Mouse (Mus musculus): ENCODE data around the gene Tead1. TPM values are rescaled to one million over a fixed set of nuclear protein-coding genes. Genes with fewer than 3 reads are reported as not detected.

Tead1 gene
- polyA plus RNA-seq, 1 experiment: 2.1 TPM

DNA sequence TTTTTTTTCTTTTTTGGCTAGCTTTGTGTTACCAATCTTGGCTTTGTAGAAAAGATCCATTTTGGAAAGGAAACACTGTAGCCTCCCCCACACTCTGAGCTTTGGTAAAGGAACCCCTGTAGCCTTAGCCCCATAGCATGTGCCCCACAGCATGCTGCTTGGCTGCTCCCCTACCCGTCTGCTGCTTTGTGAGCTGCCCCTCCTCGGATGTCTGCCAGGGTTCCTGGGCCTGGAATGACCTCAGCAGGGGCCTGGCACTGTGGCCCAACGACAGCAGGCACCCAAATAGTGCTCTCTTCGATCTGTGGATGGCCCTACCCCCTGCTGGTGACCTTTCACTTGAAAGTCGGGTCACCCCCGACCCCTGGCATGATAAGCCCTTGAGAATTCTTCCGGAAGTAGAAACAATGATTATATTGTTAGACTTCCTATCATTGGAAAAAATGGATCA lies 177.0 kb downstream of the Tead1 start:
- Histone ChIP-seq H3K4me3 (ENCODE audit: control insufficient read depth, low read depth, low read length) (no peak overlapping the region), H3K27ac (ENCODE audit: control insufficient read depth, insufficient read depth, low read depth, low read length) (no peak overlapping the region), H3K27me3 (ENCODE audit: control insufficient read depth, insufficient read depth, low read length) (no peaks in the 10 kb centered on the region), H3K4me1 (ENCODE audit: control insufficient read depth, insufficient read depth, low read length) (no peaks in the 10 kb centered on the region), H3K36me3 (ENCODE audit: control insufficient read depth, insufficient read depth, low read length) (no peaks in the 10 kb centered on the region)
- no peak for TF ChIP-seq POLR2A (IDR thresholded peaks at IDR 0.05; ENCODE audit: control insufficient read depth, low read depth, low read length)
- no peak for TF ChIP-seq CTCF (IDR thresholded peaks at IDR 0.05; ENCODE audit: control insufficient read depth, insufficient read depth, insufficient replicate concordance, low read depth, low read length)

DNA sequence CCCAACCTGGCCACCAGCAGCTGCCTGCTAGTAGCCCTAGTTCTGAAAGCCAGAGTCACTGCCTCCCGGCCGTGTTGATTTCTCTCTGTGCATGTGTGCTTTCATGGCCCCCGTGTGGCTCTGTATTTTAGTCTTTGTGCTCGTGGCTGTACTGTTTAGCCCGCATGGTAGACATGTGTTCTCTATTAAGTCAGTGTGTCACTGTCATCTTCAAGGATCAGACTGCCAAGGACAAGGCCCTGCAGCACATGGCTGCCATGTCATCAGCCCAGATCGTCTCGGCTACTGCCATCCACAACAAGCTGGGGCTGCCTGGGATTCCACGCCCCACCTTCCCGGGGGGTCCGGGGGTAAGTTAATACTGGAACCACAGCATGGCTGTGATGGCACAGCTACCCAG lies 177.5 kb downstream of the Tead1 start:
- no peaks in the 10 kb centered on the region for H3K4me1 ChIP-seq (ENCODE audit: control insufficient read depth, insufficient read depth, low read length)
- TF ChIP-seq POLR2A (IDR thresholded peaks at IDR 0.05; ENCODE audit: control insufficient read depth, low read depth, low read length): no peak
- no peak for TF ChIP-seq CTCF (IDR thresholded peaks at IDR 0.05; ENCODE audit: control insufficient read depth, insufficient read depth, insufficient replicate concordance, low read depth, low read length)

GRCm38 (mm10) chr7:112859887-112860286 lies 180.8 kb downstream of the Tead1 start:
- Histone ChIP-seq H3K4me3 (ENCODE audit: control insufficient read depth, low read depth, low read length) (no peak overlapping the region), H3K4me1 (ENCODE audit: control insufficient read depth, insufficient read depth, low read length) (no peaks in the 10 kb centered on the region), H3K27ac (ENCODE audit: control insufficient read depth, insufficient read depth, low read depth, low read length) (no peak overlapping the region), H3K27me3 (ENCODE audit: control insufficient read depth, insufficient read depth, low read length) (no peaks in the 10 kb centered on the region), H3K36me3 (ENCODE audit: control insufficient read depth, insufficient read depth, low read length) (no peaks in the 10 kb centered on the region)
- TF ChIP-seq POLR2A (IDR thresholded peaks at IDR 0.05; ENCODE audit: control insufficient read depth, low read depth, low read length): no peak
- TF ChIP-seq CTCF (IDR thresholded peaks at IDR 0.05; ENCODE audit: control insufficient read depth, insufficient read depth, insufficient replicate concordance, low read depth, low read length): no peak

More for the DNA sequence above, 177.5 kb downstream of the Tead1 start:
- H3K27ac ChIP-seq (ENCODE audit: control insufficient read depth, insufficient read depth, low read depth, low read length): no peak overlapping the region
- no peak overlapping the region for H3K4me3 ChIP-seq (ENCODE audit: control insufficient read depth, low read depth, low read length)
- no peaks in the 10 kb centered on the region for H3K36me3 ChIP-seq (ENCODE audit: control insufficient read depth, insufficient read depth, low read length)
- no peaks in the 10 kb centered on the region for H3K27me3 ChIP-seq (ENCODE audit: control insufficient read depth, insufficient read depth, low read length)

DNA sequence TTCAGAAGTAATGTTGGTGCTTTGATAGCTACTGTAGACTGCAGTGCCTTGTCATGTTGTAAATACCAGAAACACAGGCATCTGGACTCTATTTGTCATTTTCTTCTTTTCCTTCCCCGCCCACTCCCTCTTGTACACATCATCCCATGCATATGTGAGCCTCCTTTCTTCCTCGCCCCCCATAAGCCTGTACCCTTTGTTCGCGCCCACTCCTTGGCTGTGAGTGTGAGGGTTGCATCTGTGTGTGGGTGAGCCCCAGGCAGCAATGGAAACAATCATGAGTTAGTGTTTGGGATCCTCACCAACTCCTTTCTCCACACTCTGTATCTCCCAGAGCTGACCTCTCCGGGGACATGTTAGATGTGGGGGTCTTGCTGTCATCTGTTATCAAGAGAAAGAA lies 183.0 kb downstream of the Tead1 start:
- no peaks in the 10 kb centered on the region for H3K36me3 ChIP-seq (ENCODE audit: control insufficient read depth, insufficient read depth, low read length)

DNA sequence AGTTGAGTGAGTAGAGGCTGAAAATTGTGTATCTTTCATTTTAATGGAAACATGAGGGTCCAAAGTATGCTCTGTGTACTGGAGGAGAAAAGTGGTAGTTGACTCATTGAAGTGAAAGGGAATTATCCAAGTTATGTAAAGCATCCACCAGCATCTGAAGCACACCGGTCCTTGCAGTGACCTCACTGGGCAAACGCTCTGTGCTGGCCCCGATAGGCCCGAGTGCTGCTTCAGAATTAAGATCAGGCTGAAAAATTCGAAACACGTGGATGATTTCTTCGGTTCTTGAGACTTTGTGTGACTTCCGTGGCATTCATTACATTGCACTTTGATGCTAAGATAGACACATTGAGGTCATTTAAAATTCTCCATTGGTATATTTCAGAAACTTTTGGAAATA lies 185.1 kb downstream of the Tead1 start:
- Histone ChIP-seq H3K27ac (ENCODE audit: control insufficient read depth, insufficient read depth, low read depth, low read length) (no peak overlapping the region), H3K4me1 (ENCODE audit: control insufficient read depth, insufficient read depth, low read length) (no peaks in the 10 kb centered on the region), H3K27me3 (ENCODE audit: control insufficient read depth, insufficient read depth, low read length) (no peaks in the 10 kb centered on the region), H3K4me3 (ENCODE audit: control insufficient read depth, low read depth, low read length) (no peak overlapping the region), H3K36me3 (ENCODE audit: control insufficient read depth, insufficient read depth, low read length) (no peaks in the 10 kb centered on the region)
- TF ChIP-seq CTCF (IDR thresholded peaks at IDR 0.05; ENCODE audit: control insufficient read depth, insufficient read depth, insufficient replicate concordance, low read depth, low read length): no peak
- no peak for TF ChIP-seq POLR2A (IDR thresholded peaks at IDR 0.05; ENCODE audit: control insufficient read depth, low read depth, low read length)

More for the DNA sequence above, 183.0 kb downstream of the Tead1 start:
- no peak for TF ChIP-seq POLR2A (IDR thresholded peaks at IDR 0.05; ENCODE audit: control insufficient read depth, low read depth, low read length)
- no peak for TF ChIP-seq CTCF (IDR thresholded peaks at IDR 0.05; ENCODE audit: control insufficient read depth, insufficient read depth, insufficient replicate concordance, low read depth, low read length)
- Histone ChIP-seq H3K4me1 (ENCODE audit: control insufficient read depth, insufficient read depth, low read length) (no peaks in the 10 kb centered on the region), H3K27me3 (ENCODE audit: control insufficient read depth, insufficient read depth, low read length) (no peaks in the 10 kb centered on the region), H3K4me3 (ENCODE audit: control insufficient read depth, low read depth, low read length) (no peak overlapping the region), H3K27ac (ENCODE audit: control insufficient read depth, insufficient read depth, low read depth, low read length) (no peak overlapping the region)

GRCm38 (mm10) chr7:112865739-112866138 lies 186.6 kb downstream of the Tead1 start:
- Histone ChIP-seq H3K27ac (ENCODE audit: control insufficient read depth, insufficient read depth, low read depth, low read length) (no peak overlapping the region), H3K4me1 (ENCODE audit: control insufficient read depth, insufficient read depth, low read length) (no peaks in the 10 kb centered on the region), H3K4me3 (ENCODE audit: control insufficient read depth, low read depth, low read length) (no peak overlapping the region), H3K36me3 (ENCODE audit: control insufficient read depth, insufficient read depth, low read length) (no peaks in the 10 kb centered on the region), H3K27me3 (ENCODE audit: control insufficient read depth, insufficient read depth, low read length) (no peaks in the 10 kb centered on the region)
- TF ChIP-seq CTCF (IDR thresholded peaks at IDR 0.05; ENCODE audit: control insufficient read depth, insufficient read depth, insufficient replicate concordance, low read depth, low read length) (peak; percentile 77; the same call in 1 of the 2 replicates), POLR2A (IDR thresholded peaks at IDR 0.05; ENCODE audit: control insufficient read depth, low read depth, low read length) (no peak)

- H3K4me1 ChIP-seq (ENCODE audit: control insufficient read depth, insufficient read depth, low read length): no peaks in the 10 kb centered on the region
- no peak overlapping the region for H3K4me3 ChIP-seq (ENCODE audit: control insufficient read depth, low read depth, low read length)
- H3K27ac ChIP-seq (ENCODE audit: control insufficient read depth, insufficient read depth, low read depth, low read length): no peak overlapping the region
- H3K36me3 ChIP-seq (ENCODE audit: control insufficient read depth, insufficient read depth, low read length): no peaks in the 10 kb centered on the region
- TF ChIP-seq CTCF (IDR thresholded peaks at IDR 0.05; ENCODE audit: control insufficient read depth, insufficient read depth, insufficient replicate concordance, low read depth, low read length) (no peak; the same call in 1 of the 2 replicates), POLR2A (IDR thresholded peaks at IDR 0.05; ENCODE audit: control insufficient read depth, low read depth, low read length) (no peak)
- no peaks in the 10 kb centered on the region for H3K27me3 ChIP-seq (ENCODE audit: control insufficient read depth, insufficient read depth, low read length)
These were observed 189.7 kb downstream of the Tead1 start for GRCm38 (mm10) chr7:112868551-112869465.

Measured in testis, adult 2 months (tissue).